Mouse (Mus musculus) kidney, postnatal 36 days (tissue): ENCODE measurements around the gene Zfp988.
"Not testable (repeated sequence)": the region's sequence is repeated elsewhere in the genome, so short reads cannot be mapped to it uniquely, and the experiment has no call there.

Experiments
- DNase-seq, 2 experiments: peaks; one replicate each; pipeline ENCODE4 v3.0.0; 2021 to 2022; ENCODE audit warnings: mixed read lengths in 2 of 2

The Zfp988 gene

GRCm38 (mm10) chr4:147305436-147305835, at the start of gene Zfp988:
Zfp988 (plus strand) TSS chr4:147305674.
- DNase-seq = not testable (repeated sequence)

GRCm38 (mm10) chr4:147262708-147263107, 42.8 kb upstream of the Zfp988 start:
- DNase-seq = not testable (repeated sequence)

GRCm38 (mm10) chr4:147267302-147267701, 38.2 kb upstream of the Zfp988 start:
- DNase-seq = not testable (repeated sequence)

- DNase-seq = not testable (repeated sequence)
These were observed 36.7 kb upstream of the Zfp988 start for GRCm38 (mm10) chr4:147268735-147269134.

GRCm38 (mm10) chr4:147270026-147270425, 35.4 kb upstream of the Zfp988 start:
- not testable (repeated sequence) for DNase-seq

GRCm38 (mm10) chr4:147271601-147272000, 33.9 kb upstream of the Zfp988 start:
- DNase-seq = not testable (repeated sequence)

- DNase-seq = not testable (repeated sequence)
These were observed 30.3 kb upstream of the Zfp988 start for GRCm38 (mm10) chr4:147275021-147275772.

GRCm38 (mm10) chr4:147275773-147276140, 29.7 kb upstream of the Zfp988 start:
- not testable (repeated sequence) for DNase-seq

- DNase-seq = not testable (repeated sequence)
These were observed 25.1 kb upstream of the Zfp988 start for GRCm38 (mm10) chr4:147280406-147280805.

GRCm38 (mm10) chr4:147298585-147298984, 6.9 kb upstream of the Zfp988 start:
- DNase-seq = not testable (repeated sequence)

GRCm38 (mm10) chr4:147302375-147302774, 3.1 kb upstream of the Zfp988 start:
- not testable (repeated sequence) for DNase-seq

GRCm38 (mm10) chr4:147335036-147335690, 29.7 kb downstream of the Zfp988 start:
- DNase-seq = not testable (repeated sequence)

- DNase-seq = not testable (repeated sequence)
These were observed 30.4 kb downstream of the Zfp988 start for GRCm38 (mm10) chr4:147335691-147336367.

GRCm38 (mm10) chr4:147336368-147337195, 31.1 kb downstream of the Zfp988 start:
- not testable (repeated sequence) for DNase-seq

- DNase-seq = not testable (repeated sequence)
These were observed 32.0 kb downstream of the Zfp988 start for GRCm38 (mm10) chr4:147337520-147337919.

GRCm38 (mm10) chr4:147338032-147338610, 32.6 kb downstream of the Zfp988 start:
- DNase-seq = no peak

GRCm38 (mm10) chr4:147338706-147339105, 33.2 kb downstream of the Zfp988 start:
- not testable (repeated sequence) for DNase-seq

GRCm38 (mm10) chr4:147339601-147340219, 34.2 kb downstream of the Zfp988 start:
- not testable (repeated sequence) for DNase-seq

GRCm38 (mm10) chr4:147340236-147340635, 34.8 kb downstream of the Zfp988 start:
- DNase-seq = not testable (repeated sequence)

GRCm38 (mm10) chr4:147340876-147341275, 35.4 kb downstream of the Zfp988 start:
- DNase-seq = not testable (repeated sequence)
